Mouse (Mus musculus): ENCODE data around the gene Bace2. TPM values are rescaled to one million over a fixed set of nuclear protein-coding genes. Genes with fewer than 3 reads are reported as not detected.
A peak's percentile ranks its signal among the peaks of the same experiment; 100 is the strongest.

The Bace2 gene
- polyA plus RNA-seq, 1 experiment from 2014 or later = 4.7 TPM

- H3K9ac ChIP-seq = no peak overlapping the region
- no peak overlapping the region for H3K4me2 ChIP-seq (replicated peaks)
- H3K4me3 ChIP-seq = no peak overlapping the region
- no peaks in the 10 kb centered on the region for H3K36me3 ChIP-seq
- H3K27ac ChIP-seq = no peak overlapping the region
- peaks cover 5% of the 10 kb centered on the region for H3K4me1 ChIP-seq
- 88% methylated on average over 8 of the region's 8 CpGs for WGBS
- no peaks in the 10 kb centered on the region for H3K9me3 ChIP-seq
- ATAC-seq (ENCODE audit: low FRiP score, low read depth) = no peak
- peaks cover 15% of the 10 kb centered on the region for H3K27me3 ChIP-seq (replicated peaks)
Measured at GRCm38 (mm10) chr16:97362231-97362888, 5.8 kb downstream of the Bace2 start.

GRCm38 (mm10) chr16:97366141-97366540 lies 9.6 kb downstream of the Bace2 start:
- ATAC-seq (ENCODE audit: low FRiP score, low read depth) = no peak
- Histone ChIP-seq H3K27me3 (replicated peaks) (no peaks in the 10 kb centered on the region), H3K36me3 (no peaks in the 10 kb centered on the region), H3K27ac (no peak overlapping the region), H3K9me3 (no peaks in the 10 kb centered on the region), H3K9ac (no peak overlapping the region), H3K4me3 (no peak overlapping the region), H3K4me2 (replicated peaks) (no peak overlapping the region), H3K4me1 (no peaks in the 10 kb centered on the region)
- WGBS = 49% methylated on average over 2 of the region's 2 CpGs

GRCm38 (mm10) chr16:97370258-97370657 lies 13.7 kb downstream of the Bace2 start:
- 88% methylated on average over 4 of the region's 4 CpGs for WGBS
- no peaks in the 10 kb centered on the region for H3K4me1 ChIP-seq

GRCm38 (mm10) chr16:97387955-97388354 lies 31.4 kb downstream of the Bace2 start:
- Histone ChIP-seq H3K4me2 (replicated peaks) (no peak overlapping the region), H3K27me3 (replicated peaks) (no peaks in the 10 kb centered on the region), H3K4me1 (no peaks in the 10 kb centered on the region), H3K9me3 (no peaks in the 10 kb centered on the region), H3K27ac (no peak overlapping the region), H3K9ac (no peak overlapping the region), H3K4me3 (no peak overlapping the region), H3K36me3 (no peaks in the 10 kb centered on the region)
- 62% methylated on average over 2 of the region's 2 CpGs for WGBS
- no peak for ATAC-seq (ENCODE audit: low FRiP score, low read depth)

More at GRCm38 (mm10) chr16:97370258-97370657, 13.7 kb downstream of the Bace2 start:
- no peak for ATAC-seq (ENCODE audit: low FRiP score, low read depth)
- Histone ChIP-seq H3K9me3 (no peaks in the 10 kb centered on the region), H3K4me3 (no peak overlapping the region), H3K4me2 (replicated peaks) (no peak overlapping the region), H3K27ac (no peak overlapping the region), H3K9ac (no peak overlapping the region), H3K27me3 (replicated peaks) (no peaks in the 10 kb centered on the region), H3K36me3 (no peaks in the 10 kb centered on the region)

GRCm38 (mm10) chr16:97391289-97391688 lies 34.7 kb downstream of the Bace2 start:
- Histone ChIP-seq H3K36me3 (no peaks in the 10 kb centered on the region), H3K4me2 (replicated peaks) (no peak overlapping the region), H3K9me3 (no peaks in the 10 kb centered on the region), H3K27me3 (replicated peaks) (no peaks in the 10 kb centered on the region), H3K9ac (no peak overlapping the region), H3K4me1 (no peaks in the 10 kb centered on the region), H3K4me3 (no peak overlapping the region), H3K27ac (no peak overlapping the region)
- 40% methylated on average over 2 of the region's 2 CpGs for WGBS
- no peak for ATAC-seq (ENCODE audit: low FRiP score, low read depth)

GRCm38 (mm10) chr16:97391701-97392384 lies 35.3 kb downstream of the Bace2 start:
- Histone ChIP-seq H3K27me3 (replicated peaks) (no peaks in the 10 kb centered on the region), H3K27ac (no peak overlapping the region), H3K4me2 (replicated peaks) (no peak overlapping the region), H3K4me3 (no peak overlapping the region), H3K9ac (no peak overlapping the region), H3K4me1 (no peaks in the 10 kb centered on the region), H3K36me3 (no peaks in the 10 kb centered on the region), H3K9me3 (no peaks in the 10 kb centered on the region)
- WGBS = 5% methylated on average over 3 of the region's 3 CpGs
- ATAC-seq (ENCODE audit: low FRiP score, low read depth) = peak; percentile 50; the same call in 1 of the 2 replicates

- Histone ChIP-seq H3K9me3 (no peaks in the 10 kb centered on the region), H3K4me2 (replicated peaks) (no peak overlapping the region), H3K4me3 (no peak overlapping the region), H3K27me3 (replicated peaks) (no peaks in the 10 kb centered on the region), H3K9ac (no peak overlapping the region), H3K27ac (no peak overlapping the region), H3K36me3 (no peaks in the 10 kb centered on the region), H3K4me1 (no peaks in the 10 kb centered on the region)
- no peak for ATAC-seq (ENCODE audit: low FRiP score, low read depth)
- WGBS = 91% methylated on average over 4 of the region's 4 CpGs
Measured at GRCm38 (mm10) chr16:97396436-97396835, 39.9 kb downstream of the Bace2 start.

- no peak for ATAC-seq (ENCODE audit: low FRiP score, low read depth)
- no peak overlapping the region for H3K4me2 ChIP-seq (replicated peaks)
- no peak overlapping the region for H3K9ac ChIP-seq
- no peaks in the 10 kb centered on the region for H3K9me3 ChIP-seq
- no peaks in the 10 kb centered on the region for H3K4me1 ChIP-seq
- no peak overlapping the region for H3K4me3 ChIP-seq
- H3K27ac ChIP-seq = no peak overlapping the region
- 89% methylated on average over 2 of the region's 2 CpGs for WGBS
- no peaks in the 10 kb centered on the region for H3K36me3 ChIP-seq
- H3K27me3 ChIP-seq (replicated peaks) = no peaks in the 10 kb centered on the region
Measured at GRCm38 (mm10) chr16:97397945-97398531, 41.5 kb downstream of the Bace2 start.

GRCm38 (mm10) chr16:97399991-97400390 lies 43.4 kb downstream of the Bace2 start:
- H3K9ac ChIP-seq = no peak overlapping the region
- H3K36me3 ChIP-seq = no peaks in the 10 kb centered on the region
- ATAC-seq (ENCODE audit: low FRiP score, low read depth) = no peak
- H3K27ac ChIP-seq = no peak overlapping the region
- WGBS = 92% methylated on average over 4 of the region's 4 CpGs
- no peaks in the 10 kb centered on the region for H3K9me3 ChIP-seq
- H3K4me1 ChIP-seq = no peaks in the 10 kb centered on the region
- no peaks in the 10 kb centered on the region for H3K27me3 ChIP-seq (replicated peaks)
- H3K4me2 ChIP-seq (replicated peaks) = no peak overlapping the region
- no peak overlapping the region for H3K4me3 ChIP-seq

- H3K36me3 ChIP-seq = no peaks in the 10 kb centered on the region
- ATAC-seq (ENCODE audit: low FRiP score, low read depth) = no peak
- H3K4me2 ChIP-seq (replicated peaks) = no peak overlapping the region
- no peak overlapping the region for H3K4me3 ChIP-seq
- H3K27ac ChIP-seq = no peak overlapping the region
- H3K27me3 ChIP-seq (replicated peaks) = no peaks in the 10 kb centered on the region
- no peaks in the 10 kb centered on the region for H3K9me3 ChIP-seq
- H3K9ac ChIP-seq = no peak overlapping the region
- no peaks in the 10 kb centered on the region for H3K4me1 ChIP-seq
Measured at GRCm38 (mm10) chr16:97401741-97402140, 45.2 kb downstream of the Bace2 start.

GRCm38 (mm10) chr16:97402213-97402785 lies 45.8 kb downstream of the Bace2 start:
- WGBS = 69% methylated on average over 4 of the region's 4 CpGs
- H3K36me3 ChIP-seq = no peaks in the 10 kb centered on the region
- H3K4me3 ChIP-seq = no peak overlapping the region
- no peaks in the 10 kb centered on the region for H3K27me3 ChIP-seq (replicated peaks)
- no peak overlapping the region for H3K9ac ChIP-seq
- ATAC-seq (ENCODE audit: low FRiP score, low read depth) = no peak
- no peak overlapping the region for H3K27ac ChIP-seq
- H3K4me2 ChIP-seq (replicated peaks) = no peak overlapping the region
- no peaks in the 10 kb centered on the region for H3K9me3 ChIP-seq
- no peaks in the 10 kb centered on the region for H3K4me1 ChIP-seq

GRCm38 (mm10) chr16:97405476-97406012 lies 49.0 kb downstream of the Bace2 start:
- no peak for ATAC-seq (ENCODE audit: low FRiP score, low read depth)
- Histone ChIP-seq H3K9me3 (no peaks in the 10 kb centered on the region), H3K36me3 (no peaks in the 10 kb centered on the region), H3K27me3 (replicated peaks) (no peaks in the 10 kb centered on the region), H3K4me3 (no peak overlapping the region), H3K4me1 (no peaks in the 10 kb centered on the region), H3K9ac (no peak overlapping the region), H3K4me2 (replicated peaks) (no peak overlapping the region), H3K27ac (no peak overlapping the region)
- WGBS = 94% methylated on average over 5 of the region's 5 CpGs
